Mouse (Mus musculus): Measurements from ENCODE around the gene Gys2. TPM values are rescaled to one million over a fixed set of nuclear protein-coding genes. Genes with fewer than 3 reads are reported as not detected.

Gene Gys2
- polyA plus RNA-seq, 1 experiment from 2014 or later, result not detected

Other genes starting within 250 kb of the Gys2 start
- gene Iapp, start 174.7 kb downstream of the Gys2 start, polyA plus RNA-seq (2015; fragmentation: Nextera tagmentation; extraction: Ambion mirVana), result not detected in 2 replicates
- not detected in 2 replicates for gene Slco1a5, start 150.1 kb downstream of the Gys2 start, polyA plus RNA-seq (2015; fragmentation: Nextera tagmentation; extraction: Ambion mirVana)
- 17.6 and 19.6 TPM in 2 replicates for gene Pyroxd1, start 127.5 kb downstream of the Gys2 start, polyA plus RNA-seq (2015; fragmentation: Nextera tagmentation; extraction: Ambion mirVana)
- gene Recql, start 86.0 kb downstream of the Gys2 start, polyA plus RNA-seq (2015; fragmentation: Nextera tagmentation; extraction: Ambion mirVana), result 28.0 and 30.5 TPM in 2 replicates
- 144 TPM in 2 replicates for gene Golt1b, start 85.9 kb downstream of the Gys2 start, polyA plus RNA-seq (2015; fragmentation: Nextera tagmentation; extraction: Ambion mirVana)
- gene Spx, start 59.7 kb downstream of the Gys2 start, polyA plus RNA-seq (2015; fragmentation: Nextera tagmentation; extraction: Ambion mirVana), result 0.65 and 1.0 TPM in 2 replicates
- gene Ldhb, start 34.8 kb upstream of the Gys2 start, polyA plus RNA-seq (2015; fragmentation: Nextera tagmentation; extraction: Ambion mirVana), result 361 and 383 TPM in 2 replicates
- gene Kcnj8, start 98.5 kb upstream of the Gys2 start, polyA plus RNA-seq (2015; fragmentation: Nextera tagmentation; extraction: Ambion mirVana), result 4.5 and 5.9 TPM in 2 replicates
- gene Abcc9, start 229.2 kb upstream of the Gys2 start, polyA plus RNA-seq (2015; fragmentation: Nextera tagmentation; extraction: Ambion mirVana), result 1.4 and 1.8 TPM in 2 replicates

Measured in limb, embryonic 13.5 days (tissue).